ENCODE assay signal across 8 mouse cellular contexts in the genomic region with DNA sequence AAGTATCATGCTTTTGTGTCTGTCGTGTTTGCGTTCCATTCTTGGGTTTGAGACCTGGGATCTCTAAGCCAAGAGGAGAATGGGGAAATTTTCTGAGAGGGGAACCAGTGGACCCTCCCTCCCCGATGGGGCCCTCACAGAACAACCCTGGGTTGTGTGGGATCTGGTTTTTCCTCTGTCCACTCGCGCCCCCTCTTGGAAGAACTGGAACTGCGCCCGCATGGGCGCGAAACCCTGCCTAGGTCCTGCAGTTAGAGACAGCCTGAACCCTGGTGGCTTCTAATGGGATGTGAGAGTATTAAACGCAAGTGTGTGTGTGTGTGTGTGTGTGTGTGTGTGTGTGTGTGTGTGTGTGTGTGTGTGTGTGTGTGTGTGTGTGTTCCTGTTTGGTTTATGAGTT. TPM values are rescaled to one million over a fixed set of nuclear protein-coding genes. Genes with fewer than 3 reads are reported as not detected.
A peak's percentile ranks its signal among the peaks of the same experiment; 100 is the strongest.
DNase-seq lines count a peak whose midpoint lies in the region; ATAC-seq and TF ChIP-seq lines count a peak whose summit lies in the region.

No protein-coding gene starts in this region.

- H3K36me3 ChIP-seq in hindbrain, embryonic 11.5 days (ENCODE audit: control insufficient read depth, insufficient read depth, low read length) = no peaks in the 10 kb centered on the region
- peaks cover 8% of the 10 kb centered on the region; the same call in 1 of the 2 replicates for H3K36me3 ChIP-seq in limb, embryonic 14.5 days (ENCODE audit: control insufficient read depth, insufficient read depth, low read length)
- no peaks in the 10 kb centered on the region for H3K36me3 ChIP-seq in midbrain, postnatal 0 days (ENCODE audit: insufficient read depth, low read length)

- ATAC-seq in erythroid progenitor cell, adult 5-6 weeks (replicated peaks; ENCODE audit: low FRiP score, poor library complexity, severe bottlenecking) = peak; percentile 63; the same call in 1 of the 2 replicates
- no peak for ATAC-seq in hindbrain, embryonic 11.5 days (ENCODE audit: low FRiP score)
- no peak for ATAC-seq in limb, embryonic 14.5 days (ENCODE audit: low FRiP score, low read depth)
- peak; percentile 47; the same call in 1 of the 2 replicates for ATAC-seq in midbrain, postnatal 0 days (ENCODE audit: low FRiP score)

- DNase-seq in gastrocnemius, adult 2 months = peak; percentile 65
- no peak for DNase-seq in gastrocnemius, adult 18-20 months (ENCODE audit: low spot score)
- DNase-seq in ZHBTc4 (ENCODE audit: low read depth, low spot score) = peak; percentile 90
- DNase-seq in hindbrain, embryonic 11.5 days (ENCODE audit: low spot score) = peak; percentile 84
- DNase-seq in limb, embryonic 14.5 days (ENCODE audit: low spot score) = peak; percentile 74
- DNase-seq in midbrain, postnatal 0 days (ENCODE audit: low spot score) = peak; percentile 71
- DNase-seq in thymus, postnatal 4 days = peak; percentile 84

- H3K27me3 ChIP-seq in hindbrain, embryonic 11.5 days (ENCODE audit: control insufficient read depth, insufficient read depth, low read length) = no peaks in the 10 kb centered on the region
- H3K27me3 ChIP-seq in limb, embryonic 14.5 days (ENCODE audit: control insufficient read depth, insufficient read depth, low read length) = no peaks in the 10 kb centered on the region
- no peaks in the 10 kb centered on the region for H3K27me3 ChIP-seq in midbrain, postnatal 0 days (ENCODE audit: insufficient read depth, low read length)

- peak; percentile 61 for TF ChIP-seq CTCF in gastrocnemius, adult 2 months (IDR thresholded peaks at IDR 0.05)
- peak; percentile 67 for TF ChIP-seq CTCF in midbrain, postnatal 0 days (IDR thresholded peaks at IDR 0.05)

- H3K9ac ChIP-seq in hindbrain, embryonic 11.5 days (ENCODE audit: low read depth, low read length) = no peak overlapping the region
- no peak overlapping the region for H3K9ac ChIP-seq in limb, embryonic 14.5 days (ENCODE audit: low read depth, low read length, severe bottlenecking)
- no peak overlapping the region for H3K9ac ChIP-seq in midbrain, postnatal 0 days (replicated peaks; ENCODE audit: low read length, poor library complexity, severe bottlenecking)

- H3K27ac ChIP-seq in gastrocnemius, adult 2 months = peak overlapping the region; percentile 94
- no peak overlapping the region for H3K27ac ChIP-seq in hindbrain, embryonic 11.5 days (ENCODE audit: low read depth, low read length)
- H3K27ac ChIP-seq in limb, embryonic 14.5 days (replicated peaks; ENCODE audit: low read depth, low read length) = peak overlapping the region; percentile 53
- H3K27ac ChIP-seq in midbrain, postnatal 0 days (ENCODE audit: low read depth, low read length) = no peak overlapping the region

- H3K4me2 ChIP-seq in hindbrain, embryonic 11.5 days (replicated peaks; ENCODE audit: low read depth, low read length) = no peak overlapping the region
- H3K4me2 ChIP-seq in limb, embryonic 14.5 days (replicated peaks; ENCODE audit: low read depth, low read length, severe bottlenecking) = no peak overlapping the region
- no peak overlapping the region for H3K4me2 ChIP-seq in midbrain, postnatal 0 days (ENCODE audit: low read depth, low read length, poor library complexity, severe bottlenecking)

- TF ChIP-seq POLR2A in limb, embryonic 14.5 days (IDR thresholded peaks at IDR 0.05; ENCODE audit: borderline replicate concordance, extremely low read depth, insufficient read depth, insufficient read length) = no peak

- no peak overlapping the region for H3K4me3 ChIP-seq in gastrocnemius, adult 2 months
- H3K4me3 ChIP-seq in hindbrain, embryonic 11.5 days (ENCODE audit: low read depth, low read length) = no peak overlapping the region
- no peak overlapping the region for H3K4me3 ChIP-seq in limb, embryonic 14.5 days (replicated peaks; ENCODE audit: low read length)
- no peak overlapping the region for H3K4me3 ChIP-seq in midbrain, postnatal 0 days (ENCODE audit: low read depth, low read length)

- 30% methylated on average over 10 of the region's 10 CpGs for WGBS in hindbrain, embryonic 11.5 days
- 26% methylated on average over 10 of the region's 10 CpGs for WGBS in limb, embryonic 14.5 days
- 18% methylated on average over 10 of the region's 10 CpGs for WGBS in midbrain, postnatal 0 days

- H3K9me3 ChIP-seq in hindbrain, embryonic 11.5 days (ENCODE audit: control insufficient read depth, low read length) = no peaks in the 10 kb centered on the region
- H3K9me3 ChIP-seq in limb, embryonic 14.5 days (ENCODE audit: control insufficient read depth, low read length) = no peaks in the 10 kb centered on the region
- H3K9me3 ChIP-seq in midbrain, postnatal 0 days (ENCODE audit: low read length) = no peaks in the 10 kb centered on the region

- peaks cover 6% of the 10 kb centered on the region for H3K4me1 ChIP-seq in hindbrain, embryonic 11.5 days (replicated peaks; ENCODE audit: control insufficient read depth, insufficient read depth, low read length)
- H3K4me1 ChIP-seq in limb, embryonic 14.5 days (ENCODE audit: control insufficient read depth, insufficient read depth, low read length) = peaks cover 30% of the 10 kb centered on the region
- no peaks in the 10 kb centered on the region for H3K4me1 ChIP-seq in midbrain, postnatal 0 days (ENCODE audit: insufficient read depth, low read length)

- intact Hi-C loops in gastrocnemius, adult 2 months (cut with DNase I) = loop anchor here (1.0 to 2.0 kb wide), 2 partner anchors 46 to 88 kb away; a partner anchor contains a TSS

RNA-seq across cellular contexts. Expression of a gene that starts 6.4 kb away (rescaled TPM):
- 10 to 100 TPM in 1 of 2 experiments, 1 to 10 TPM in 1; 6.7 to 26.8 TPM for total RNA-seq in gastrocnemius, adult 2 months (2021)
- 10 to 100 TPM; 16.0 to 28.5 TPM for total RNA-seq in gastrocnemius, adult 18-20 months (2021)
- 1.3 and 17.3 TPM in 2 replicates for total RNA-seq in erythroid progenitor cell, adult 5-6 weeks (2015; ENCODE audit: low replicate concordance)
- total RNA-seq in erythroid progenitor cell, adult 5-6 weeks (2017; ENCODE audit: low replicate concordance) = 1.6 and 2.6 TPM in 2 replicates
- 166 and 168 TPM in 2 replicates for polyA plus RNA-seq in hindbrain, embryonic 11.5 days (2014; fragmentation: Nextera tagmentation; extraction: Ambion mirVana)
- 444 and 565 TPM in 2 replicates for polyA plus RNA-seq in limb, embryonic 14.5 days (2012; rRNA removed)
- polyA plus RNA-seq in limb, embryonic 14.5 days (2014; fragmentation: Nextera tagmentation; extraction: Ambion mirVana) = 184 and 198 TPM in 2 replicates
- 69.6 and 71.7 TPM in 2 replicates for total RNA-seq in midbrain, postnatal 0 days (2014; rRNA removed)
- 52.6 and 58.3 TPM in 2 replicates for polyA plus RNA-seq in midbrain, postnatal 0 days (2015; fragmentation: Nextera tagmentation; extraction: Ambion mirVana)

RNA-seq across cellular contexts. Expression of a gene that starts 11.5 kb away (rescaled TPM):
- 1 to 10 TPM; 2.0 to 4.2 TPM for total RNA-seq in gastrocnemius, adult 2 months (2021)
- 1 to 10 TPM; 2.6 to 3.5 TPM for total RNA-seq in gastrocnemius, adult 18-20 months (2021)
- total RNA-seq in erythroid progenitor cell, adult 5-6 weeks (2015; ENCODE audit: low replicate concordance) = 1.8 TPM in 1 of 2 replicates, not detected in the other
- total RNA-seq in erythroid progenitor cell, adult 5-6 weeks (2017; ENCODE audit: low replicate concordance) = not detected in 2 replicates
- 4.1 and 4.4 TPM in 2 replicates for polyA plus RNA-seq in hindbrain, embryonic 11.5 days (2014; fragmentation: Nextera tagmentation; extraction: Ambion mirVana)
- 21.7 and 23.7 TPM in 2 replicates for polyA plus RNA-seq in limb, embryonic 14.5 days (2012; rRNA removed)
- 33.6 and 34.7 TPM in 2 replicates for polyA plus RNA-seq in limb, embryonic 14.5 days (2014; fragmentation: Nextera tagmentation; extraction: Ambion mirVana)
- total RNA-seq in midbrain, postnatal 0 days (2014; rRNA removed) = 2.0 and 6.8 TPM in 2 replicates
- polyA plus RNA-seq in midbrain, postnatal 0 days (2015; fragmentation: Nextera tagmentation; extraction: Ambion mirVana) = 3.3 and 4.5 TPM in 2 replicates

RNA-seq across cellular contexts. Expression of a gene that starts 55.6 kb away (rescaled TPM):
- total RNA-seq in gastrocnemius, adult 2 months (2021) = 10 to 100 TPM; 11.1 to 12.8 TPM
- total RNA-seq in gastrocnemius, adult 18-20 months (2021) = 10 to 100 TPM; 11.3 to 12.7 TPM
- total RNA-seq in erythroid progenitor cell, adult 5-6 weeks (2015; ENCODE audit: low replicate concordance) = not detected in 2 replicates
- total RNA-seq in erythroid progenitor cell, adult 5-6 weeks (2017; ENCODE audit: low replicate concordance) = 1.7 TPM in 1 of 2 replicates, not detected in the other
- 43.9 and 48.5 TPM in 2 replicates for polyA plus RNA-seq in hindbrain, embryonic 11.5 days (2014; fragmentation: Nextera tagmentation; extraction: Ambion mirVana)
- 11.8 and 18.6 TPM in 2 replicates for polyA plus RNA-seq in limb, embryonic 14.5 days (2012; rRNA removed)
- polyA plus RNA-seq in limb, embryonic 14.5 days (2014; fragmentation: Nextera tagmentation; extraction: Ambion mirVana) = 26.8 and 27.2 TPM in 2 replicates
- total RNA-seq in midbrain, postnatal 0 days (2014; rRNA removed) = 14.5 and 21.8 TPM in 2 replicates
- polyA plus RNA-seq in midbrain, postnatal 0 days (2015; fragmentation: Nextera tagmentation; extraction: Ambion mirVana) = 28.0 and 28.1 TPM in 2 replicates

Comparison
In these comparisons a context has a peak if more than half of its experiments do, and no peak if none do; other contexts are left out.
1. H3K27ac ChIP-seq: peak in gastrocnemius, adult 2 months (single experiment) and limb, embryonic 14.5 days (single experiment); none in hindbrain, embryonic 11.5 days (single experiment) and midbrain, postnatal 0 days (single experiment).
2. ATAC-seq: peak in erythroid progenitor cell, adult 5-6 weeks (single experiment) and midbrain, postnatal 0 days (single experiment); none in hindbrain, embryonic 11.5 days (single experiment) and limb, embryonic 14.5 days (single experiment).